Mouse (Mus musculus): ENCODE measurements around the gene Tnxb. TPM values are rescaled to one million over a fixed set of nuclear protein-coding genes. Genes with fewer than 3 reads are reported as not detected.
"Not testable (repeated sequence)": the region's sequence is repeated elsewhere in the genome, so short reads cannot be mapped to it uniquely, and the experiment has no call there.

Tnxb gene
- polyA plus RNA-seq, 1 experiment from 2014 or later = 0.38 TPM

- Histone ChIP-seq H3K36me3 (ENCODE audit: insufficient read depth) (no peaks in the 10 kb centered on the region), H3K9ac (no peak overlapping the region), H3K4me3 (ENCODE audit: low read depth, low read length) (no peak overlapping the region), H3K4me1 (ENCODE audit: insufficient read depth) (no peaks in the 10 kb centered on the region), H3K4me2 (no peak overlapping the region), H3K27ac (ENCODE audit: low read depth) (no peak overlapping the region), H3K9me3 (ENCODE audit: low read depth, low read length) (no peaks in the 10 kb centered on the region), H3K27me3 (ENCODE audit: insufficient read depth, low read length) (no peaks in the 10 kb centered on the region)
- 86% methylated on average over 15 of the region's 15 CpGs for WGBS
- ATAC-seq (ENCODE audit: insufficient read depth) = no peak
- DNase-seq = no peak
- TF ChIP-seq CTCF (IDR thresholded peaks at IDR 0.05; ENCODE audit: low read depth) = no peak
These were observed 45.9 kb downstream of the Tnxb start for GRCm38 (mm10) chr17:34716247-34716646.

- Histone ChIP-seq H3K27ac (ENCODE audit: low read depth) (no peak overlapping the region), H3K4me1 (ENCODE audit: insufficient read depth) (no peaks in the 10 kb centered on the region), H3K9ac (no peak overlapping the region), H3K9me3 (ENCODE audit: low read depth, low read length) (no peaks in the 10 kb centered on the region), H3K27me3 (ENCODE audit: insufficient read depth, low read length) (no peaks in the 10 kb centered on the region), H3K36me3 (ENCODE audit: insufficient read depth) (no peaks in the 10 kb centered on the region), H3K4me3 (ENCODE audit: low read depth, low read length) (no peak overlapping the region), H3K4me2 (no peak overlapping the region)
- ATAC-seq (ENCODE audit: insufficient read depth) = no peak
- 66% methylated on average over 11 of the region's 11 CpGs for WGBS
- no peak for TF ChIP-seq CTCF (IDR thresholded peaks at IDR 0.05; ENCODE audit: low read depth)
- no peak for DNase-seq
These were observed 47.1 kb downstream of the Tnxb start for GRCm38 (mm10) chr17:34717401-34717800.

GRCm38 (mm10) chr17:34719886-34720285, 49.6 kb downstream of the Tnxb start:
- H3K4me1 ChIP-seq (ENCODE audit: insufficient read depth); H3K4me2 ChIP-seq; H3K4me3 ChIP-seq (ENCODE audit: low read depth, low read length); H3K27me3 ChIP-seq (ENCODE audit: insufficient read depth, low read length); H3K9ac ChIP-seq; H3K27ac ChIP-seq (ENCODE audit: low read depth); DNase-seq; ATAC-seq (ENCODE audit: insufficient read depth); H3K36me3 ChIP-seq (ENCODE audit: insufficient read depth); H3K9me3 ChIP-seq (ENCODE audit: low read depth, low read length): not testable (repeated sequence)
- 71% methylated on average over 8 of the region's 8 CpGs for WGBS

GRCm38 (mm10) chr17:34722238-34722637, 51.9 kb downstream of the Tnxb start:
- H3K27me3 ChIP-seq (ENCODE audit: insufficient read depth, low read length); DNase-seq; ATAC-seq (ENCODE audit: insufficient read depth); H3K4me1 ChIP-seq (ENCODE audit: insufficient read depth); H3K36me3 ChIP-seq (ENCODE audit: insufficient read depth); H3K9me3 ChIP-seq (ENCODE audit: low read depth, low read length); H3K4me3 ChIP-seq (ENCODE audit: low read depth, low read length); H3K27ac ChIP-seq (ENCODE audit: low read depth); H3K4me2 ChIP-seq; H3K9ac ChIP-seq: not testable (repeated sequence)
- WGBS = 93% methylated on average over 2 of the region's 4 CpGs

GRCm38 (mm10) chr17:34723066-34723465, 52.7 kb downstream of the Tnxb start:
- Histone ChIP-seq H3K27ac (ENCODE audit: low read depth) (no peak overlapping the region), H3K4me3 (ENCODE audit: low read depth, low read length) (no peak overlapping the region), H3K36me3 (ENCODE audit: insufficient read depth) (no peaks in the 10 kb centered on the region), H3K4me2 (no peak overlapping the region), H3K9ac (no peak overlapping the region), H3K9me3 (ENCODE audit: low read depth, low read length) (no peaks in the 10 kb centered on the region), H3K27me3 (ENCODE audit: insufficient read depth, low read length) (no peaks in the 10 kb centered on the region), H3K4me1 (ENCODE audit: insufficient read depth) (no peaks in the 10 kb centered on the region)
- DNase-seq (no peak), ATAC-seq (ENCODE audit: insufficient read depth) (no peak)
- TF ChIP-seq CTCF (IDR thresholded peaks at IDR 0.05; ENCODE audit: low read depth) = peak; percentile 26
- 70% methylated on average over 4 of the region's 4 CpGs for WGBS

GRCm38 (mm10) chr17:34727887-34728286, 57.6 kb downstream of the Tnxb start:
- no peaks in the 10 kb centered on the region for H3K27me3 ChIP-seq (ENCODE audit: insufficient read depth, low read length)
- no peak overlapping the region for H3K27ac ChIP-seq (ENCODE audit: low read depth)
- 78% methylated on average over 2 of the region's 2 CpGs for WGBS
- no peak for ATAC-seq (ENCODE audit: insufficient read depth)
- no peak overlapping the region for H3K9ac ChIP-seq
- no peak overlapping the region for H3K4me3 ChIP-seq (ENCODE audit: low read depth, low read length)
- no peak for TF ChIP-seq CTCF (IDR thresholded peaks at IDR 0.05; ENCODE audit: low read depth)
- H3K36me3 ChIP-seq (ENCODE audit: insufficient read depth) = no peaks in the 10 kb centered on the region
- no peak overlapping the region for H3K4me2 ChIP-seq
- no peak for DNase-seq
- H3K9me3 ChIP-seq (ENCODE audit: low read depth, low read length) = no peaks in the 10 kb centered on the region
- no peaks in the 10 kb centered on the region for H3K4me1 ChIP-seq (ENCODE audit: insufficient read depth)

GRCm38 (mm10) chr17:34729155-34729554, 58.8 kb downstream of the Tnxb start:
- not testable (repeated sequence) for H3K36me3 ChIP-seq (ENCODE audit: insufficient read depth); ATAC-seq (ENCODE audit: insufficient read depth); H3K4me1 ChIP-seq (ENCODE audit: insufficient read depth); H3K4me2 ChIP-seq; H3K27me3 ChIP-seq (ENCODE audit: insufficient read depth, low read length); H3K9me3 ChIP-seq (ENCODE audit: low read depth, low read length); DNase-seq; H3K9ac ChIP-seq; H3K27ac ChIP-seq (ENCODE audit: low read depth); H3K4me3 ChIP-seq (ENCODE audit: low read depth, low read length)
- WGBS = 80% methylated on average over 11 of the region's 11 CpGs

GRCm38 (mm10) chr17:34729779-34730553, 59.6 kb downstream of the Tnxb start:
- ATAC-seq (ENCODE audit: insufficient read depth); H3K27me3 ChIP-seq (ENCODE audit: insufficient read depth, low read length); H3K9ac ChIP-seq; H3K4me1 ChIP-seq (ENCODE audit: insufficient read depth); H3K4me2 ChIP-seq; H3K27ac ChIP-seq (ENCODE audit: low read depth); H3K36me3 ChIP-seq (ENCODE audit: insufficient read depth); H3K9me3 ChIP-seq (ENCODE audit: low read depth, low read length); H3K4me3 ChIP-seq (ENCODE audit: low read depth, low read length); DNase-seq: not testable (repeated sequence)
- WGBS = 71% methylated on average over 11 of the region's 12 CpGs

GRCm38 (mm10) chr17:34737466-34737865, 67.1 kb downstream of the Tnxb start:
- not testable (repeated sequence) for H3K9ac ChIP-seq; H3K4me2 ChIP-seq; ATAC-seq (ENCODE audit: insufficient read depth); H3K27me3 ChIP-seq (ENCODE audit: insufficient read depth, low read length); H3K27ac ChIP-seq (ENCODE audit: low read depth); H3K36me3 ChIP-seq (ENCODE audit: insufficient read depth); H3K9me3 ChIP-seq (ENCODE audit: low read depth, low read length); H3K4me1 ChIP-seq (ENCODE audit: insufficient read depth); H3K4me3 ChIP-seq (ENCODE audit: low read depth, low read length); DNase-seq
- 79% methylated on average over 5 of the region's 5 CpGs for WGBS

GRCm38 (mm10) chr17:34739708-34740107, 69.4 kb downstream of the Tnxb start:
- not testable (repeated sequence) for DNase-seq; H3K4me3 ChIP-seq (ENCODE audit: low read depth, low read length); H3K36me3 ChIP-seq (ENCODE audit: insufficient read depth); H3K9me3 ChIP-seq (ENCODE audit: low read depth, low read length); H3K4me2 ChIP-seq; ATAC-seq (ENCODE audit: insufficient read depth); H3K27ac ChIP-seq (ENCODE audit: low read depth); H3K27me3 ChIP-seq (ENCODE audit: insufficient read depth, low read length); H3K4me1 ChIP-seq (ENCODE audit: insufficient read depth); H3K9ac ChIP-seq
- WGBS = 88% methylated on average over 7 of the region's 7 CpGs
